Comparison of ENCODE assay signal across 19 mouse cellular contexts in the genomic region with DNA sequence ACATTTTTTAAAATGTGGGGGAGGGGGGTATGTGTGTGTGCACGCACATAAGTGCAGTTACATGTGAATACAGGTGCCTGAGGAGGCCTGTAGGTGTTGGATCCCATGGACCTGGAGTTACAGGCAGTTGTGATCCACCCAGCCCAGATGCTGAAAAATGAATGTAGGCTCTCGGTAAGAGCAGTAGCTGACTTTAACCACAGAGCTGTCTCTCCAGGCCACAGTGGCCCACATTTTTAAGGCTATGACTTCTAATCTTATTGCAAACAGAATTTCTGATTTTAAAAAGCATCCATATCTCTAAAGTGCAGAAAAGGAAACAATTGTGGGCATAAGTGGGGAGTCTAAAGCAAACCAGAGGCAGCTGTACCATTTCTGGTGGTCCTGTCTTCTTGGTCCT.
A peak's percentile ranks its signal among the peaks of the same experiment; 100 is the strongest.
DNase-seq lines count a peak whose midpoint lies in the region; ATAC-seq and TF ChIP-seq lines count a peak whose summit lies in the region.
"Had no signal": no experiment of that assay in that cellular context is flagged by ENCODE, and none has a peak within 500 bp of the region (broad histone marks: within the 10 kb centered on the region; RNA-seq: fewer than 3 reads in every experiment).

No protein-coding gene starts in this region.

- no peak overlapping the region for H3K4me3 ChIP-seq in embryonic fibroblast, embryonic 13.5 days (ENCODE audit: insufficient read depth, low read length)
- no peak overlapping the region for H3K4me3 ChIP-seq in midbrain, embryonic 14.5 days (replicated peaks; ENCODE audit: low read depth, low read length)
- H3K4me3 ChIP-seq: embryonic facial prominence, embryonic 13.5 days; embryonic facial prominence, embryonic 15.5 days; forebrain, embryonic 13.5 days; forebrain, embryonic 15.5 days had no signal

- no peaks in the 10 kb centered on the region for H3K9me3 ChIP-seq in midbrain, embryonic 14.5 days (ENCODE audit: control insufficient read depth, low read length)
- H3K9me3 ChIP-seq: embryonic facial prominence, embryonic 13.5 days; embryonic facial prominence, embryonic 15.5 days; forebrain, embryonic 13.5 days; forebrain, embryonic 15.5 days had no signal

- TF ChIP-seq POLR2A in embryonic fibroblast, embryonic 13.5 days (IDR thresholded peaks at IDR 0.05; ENCODE audit: low read depth, low read length), result no peak

- no peaks in the 10 kb centered on the region for H3K4me1 ChIP-seq in embryonic fibroblast, embryonic 13.5 days (ENCODE audit: control insufficient read depth, insufficient read depth, low read length)
- no peaks in the 10 kb centered on the region for H3K4me1 ChIP-seq in midbrain, embryonic 14.5 days (ENCODE audit: control insufficient read depth, insufficient read depth, low read length)
- H3K4me1 ChIP-seq: embryonic facial prominence, embryonic 13.5 days; embryonic facial prominence, embryonic 15.5 days; forebrain, embryonic 13.5 days; forebrain, embryonic 15.5 days had no signal

- H3K9ac ChIP-seq in midbrain, embryonic 14.5 days (replicated peaks; ENCODE audit: low read length), result no peak overlapping the region
- H3K9ac ChIP-seq: embryonic facial prominence, embryonic 13.5 days; embryonic facial prominence, embryonic 15.5 days; forebrain, embryonic 13.5 days; forebrain, embryonic 15.5 days; forebrain, postnatal 0 days had no signal

- no peak for DNase-seq in midbrain, embryonic 14.5 days
- DNase-seq in right cerebral cortex, postnatal 36 days (ENCODE audit: low spot score in 2 of 2), result no peak
- DNase-seq: adrenal gland, adult 2 months; adrenal gland, postnatal 10 days; adrenal gland, postnatal 25 days; cerebellum, adult 11 months; cerebellum, adult 18-20 months; cerebellum, adult 8-10 months; cerebellum, adult 9-11 months; cerebellum, postnatal 14 days; embryo, embryonic 11 days; forebrain, postnatal 0 days had no signal

- H3K36me3 ChIP-seq in midbrain, embryonic 14.5 days (ENCODE audit: control insufficient read depth, insufficient read depth, low read length), result no peaks in the 10 kb centered on the region
- H3K36me3 ChIP-seq: embryonic facial prominence, embryonic 13.5 days; embryonic facial prominence, embryonic 15.5 days; forebrain, embryonic 15.5 days had no signal

- H3K4me2 ChIP-seq in midbrain, embryonic 14.5 days (ENCODE audit: low read length), result no peak overlapping the region
- H3K4me2 ChIP-seq: embryonic facial prominence, embryonic 13.5 days; embryonic facial prominence, embryonic 15.5 days; forebrain, embryonic 13.5 days; forebrain, embryonic 15.5 days had no signal

- TF ChIP-seq CTCF in embryonic fibroblast, embryonic 13.5 days (IDR thresholded peaks at IDR 0.05; ENCODE audit: borderline replicate concordance, insufficient read depth, low read length), result no peak

- peak overlapping the region; percentile 62 for H3K27ac ChIP-seq in embryonic fibroblast, embryonic 13.5 days (ENCODE audit: insufficient read depth, low read length)
- H3K27ac ChIP-seq in midbrain, embryonic 14.5 days (replicated peaks; ENCODE audit: low read depth, low read length), result no peak overlapping the region
- H3K27ac ChIP-seq: embryonic facial prominence, embryonic 13.5 days; embryonic facial prominence, embryonic 15.5 days; forebrain, embryonic 13.5 days; forebrain, embryonic 15.5 days had no signal

- WGBS in midbrain, embryonic 14.5 days, result 87% methylated on average over 2 of the region's 2 CpGs

- no peaks in the 10 kb centered on the region for H3K27me3 ChIP-seq in midbrain, embryonic 14.5 days (ENCODE audit: control insufficient read depth, insufficient read depth, low read length)
- H3K27me3 ChIP-seq: embryonic facial prominence, embryonic 13.5 days; embryonic facial prominence, embryonic 15.5 days; forebrain, embryonic 13.5 days; forebrain, embryonic 15.5 days had no signal

- peak; percentile 93 for ATAC-seq in common myeloid progenitor, adult 5-6 weeks (replicated peaks; ENCODE audit: low read depth, poor library complexity, severe bottlenecking)
- 0 out of 2 replicates have a peak, but pooled peaks have one; percentile 26 for ATAC-seq in megakaryocyte-erythroid progenitor cell, adult 5-6 weeks (replicated peaks; ENCODE audit: low FRiP score, low TSS enrichment, poor library complexity, severe bottlenecking)
- no peak for ATAC-seq in midbrain, embryonic 14.5 days (ENCODE audit: low FRiP score, low TSS enrichment)
- ATAC-seq: forebrain, embryonic 13.5 days; forebrain, embryonic 15.5 days; forebrain, postnatal 0 days had no signal
